Mouse (Mus musculus) hindbrain, embryonic 13.5 days (tissue): ENCODE results near the gene Cdk19. TPM values are rescaled to one million over a fixed set of nuclear protein-coding genes. Genes with fewer than 3 reads are reported as not detected.

Experiments
- ATAC-seq: fragments of 200-750 bp; cut with Nextera tagmentation; 2 replicates; pipeline ENCODE4 v1.8.0; 2017; ENCODE audit warnings: moderate TSS enrichment; ENCODE audit not compliant: low FRiP score
- H3K27ac ChIP-seq: fragments of 300-500 bp; sonication (generic); 2 replicates; pipeline ENCODE4 v1.5.1; 2015; ENCODE audit warnings: inconsistent platforms, mild to moderate bottlenecking, moderate library complexity
- H3K27me3 ChIP-seq: fragments of 300-500 bp; sonication (generic); 2 replicates; pipeline ENCODE4 v1.6.1; 2015; ENCODE audit warnings: mild to moderate bottlenecking, inconsistent platforms
- H3K36me3 ChIP-seq: fragments of 300-500 bp; sonication (generic); 2 replicates; pipeline ENCODE4 v1.6.1; 2015; ENCODE audit warnings: mild to moderate bottlenecking, inconsistent platforms
- H3K4me1 ChIP-seq: fragments of 300-500 bp; sonication (generic); replicated peaks from 2 replicates; pipeline ENCODE4 v1.6.1; 2015; ENCODE audit warnings: inconsistent platforms
- H3K4me2 ChIP-seq: fragments of 300-500 bp; sonication (generic); 2 replicates; pipeline ENCODE4 v1.6.1; 2015; ENCODE audit warnings: inconsistent platforms, mild to moderate bottlenecking, moderate library complexity
- H3K4me3 ChIP-seq: fragments of 300-500 bp; sonication (generic); 2 replicates; pipeline ENCODE4 v1.5.1; 2015; ENCODE audit warnings: mild to moderate bottlenecking, inconsistent platforms
- H3K9ac ChIP-seq: fragments of 300-500 bp; sonication (generic); 2 replicates; pipeline ENCODE4 v1.6.1; 2015; ENCODE audit warnings: mild to moderate bottlenecking, inconsistent platforms
- H3K9me3 ChIP-seq: fragments of 300-500 bp; sonication (generic); 2 replicates; pipeline ENCODE4 v1.6.1; 2016; ENCODE audit warnings: inconsistent platforms
- whole genome bisulfite sequencing: fragments of 180-500 bp; shearing (Covaris S2); methylation state at CpG from one replicate; pipeline ENCODE4 v1.1.7; 2015; 5-methylcytosine and 5-hydroxymethylcytosine counted together
- polyA plus RNA-seq: library from polyadenylated mRNA; unstranded; fragments of >200 nt; fragmentation: Nextera tagmentation; extraction: Ambion mirVana; gene quantifications from 2 replicates; pipeline ENCODE4 v1.2.1, GENCODE M21; 2015

The Cdk19 gene
- polyA plus RNA-seq, 1 experiment from 2014 or later: 12.7 TPM

DNA sequence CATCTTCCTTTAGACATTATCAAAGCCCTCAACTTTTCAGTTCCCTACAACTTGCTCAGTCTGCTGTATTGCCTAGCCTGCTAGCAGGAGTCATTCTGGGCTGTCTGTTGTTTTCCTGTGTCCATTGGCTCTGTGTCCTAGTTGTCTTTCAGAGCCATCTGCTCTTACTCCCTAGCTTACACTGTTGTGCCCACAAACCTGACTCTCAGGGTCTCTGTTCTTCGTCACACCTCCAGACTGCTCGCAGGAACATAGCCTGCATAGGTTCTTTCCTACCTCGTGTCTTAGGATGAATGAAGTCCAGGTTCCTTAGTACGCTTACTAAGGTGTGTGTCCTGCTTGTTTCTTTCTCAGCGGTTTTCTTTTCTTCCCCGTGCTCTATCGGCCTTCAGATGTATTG is 35.5 kb downstream of the Cdk19 start:
- H3K9ac ChIP-seq: no peak overlapping the region
- H3K4me1 ChIP-seq: peaks cover 30% of the 10 kb centered on the region
- no peak overlapping the region for H3K27ac ChIP-seq
- H3K27me3 ChIP-seq: no peaks in the 10 kb centered on the region
- H3K4me3 ChIP-seq: no peak overlapping the region
- ATAC-seq: no peak
- H3K36me3 ChIP-seq: no peaks in the 10 kb centered on the region
- no peak overlapping the region for H3K4me2 ChIP-seq
- H3K9me3 ChIP-seq: no peaks in the 10 kb centered on the region
- WGBS: 91% methylated on average over 7 of the region's 7 CpGs

DNA sequence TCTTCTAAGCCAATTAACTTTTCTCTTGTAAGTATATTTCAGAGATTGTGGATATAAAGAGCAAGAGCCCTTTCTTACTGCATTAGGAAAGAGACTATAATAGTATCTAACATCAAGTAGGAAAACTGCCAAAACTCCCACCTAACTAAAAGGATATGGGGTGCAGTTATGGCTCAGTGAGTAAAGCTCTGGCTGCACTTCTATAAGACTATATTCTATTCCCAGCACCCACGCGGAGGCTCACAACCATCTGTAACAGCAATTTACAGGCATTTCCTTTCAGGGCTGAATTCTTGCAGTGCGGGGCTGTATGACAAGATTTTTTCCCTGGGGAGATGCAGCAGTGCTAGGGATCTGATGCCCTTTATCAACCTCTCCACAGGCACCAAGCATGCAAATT is 36.9 kb downstream of the Cdk19 start:
- no peak for ATAC-seq
- Histone ChIP-seq H3K9ac (no peak overlapping the region), H3K27ac (no peak overlapping the region), H3K4me2 (no peak overlapping the region), H3K4me3 (no peak overlapping the region), H3K36me3 (no peaks in the 10 kb centered on the region), H3K27me3 (no peaks in the 10 kb centered on the region), H3K4me1 (peaks cover 29% of the 10 kb centered on the region), H3K9me3 (no peaks in the 10 kb centered on the region)
- WGBS: 60% methylated on average over 3 of the region's 3 CpGs

DNA sequence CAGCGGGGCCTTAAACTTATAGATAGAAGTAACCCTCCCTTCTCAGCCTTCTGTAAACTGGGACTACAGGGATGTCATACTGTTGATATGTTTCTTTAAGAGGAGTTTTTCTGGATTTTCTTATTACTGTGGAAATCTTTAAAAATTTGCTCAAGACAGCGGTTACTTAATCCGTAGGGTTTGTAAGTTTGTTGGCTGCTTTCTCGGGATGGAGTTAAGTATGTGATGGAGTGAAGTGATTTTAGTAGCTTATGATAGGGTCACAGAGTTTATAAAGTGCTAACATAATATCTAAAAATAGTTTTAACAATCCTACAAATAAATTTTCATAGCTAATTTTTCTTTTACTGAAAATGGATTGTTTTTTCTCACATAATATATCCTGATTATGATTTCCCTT is 38.9 kb downstream of the Cdk19 start:
- Histone ChIP-seq H3K9me3 (no peaks in the 10 kb centered on the region), H3K4me1 (peaks cover 15% of the 10 kb centered on the region; the same call in 1 of the 2 replicates), H3K9ac (no peak overlapping the region), H3K4me3 (no peak overlapping the region), H3K36me3 (no peaks in the 10 kb centered on the region), H3K4me2 (no peak overlapping the region), H3K27me3 (no peaks in the 10 kb centered on the region), H3K27ac (no peak overlapping the region)
- no peak for ATAC-seq
- 95% methylated on average over 4 of the region's 4 CpGs for WGBS

DNA sequence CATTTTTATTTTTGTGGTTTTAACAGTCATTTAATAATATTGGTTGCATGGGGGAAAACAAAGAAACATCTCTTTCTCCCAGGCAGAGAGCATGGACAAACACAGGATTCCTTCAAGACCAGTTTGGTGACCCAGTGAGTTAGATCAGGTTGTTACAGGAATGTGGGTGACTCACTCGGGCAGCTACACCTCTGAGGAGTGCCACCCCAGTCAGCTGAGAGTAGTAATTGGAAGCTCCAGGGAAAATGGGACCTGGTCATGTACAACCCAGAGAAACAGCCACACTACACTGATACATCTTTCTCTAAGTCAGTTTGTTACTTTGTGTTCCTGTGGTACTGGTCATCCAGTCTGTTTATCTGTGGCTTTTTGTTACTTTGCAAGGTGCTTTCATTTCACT is 40.3 kb downstream of the Cdk19 start:
- WGBS: 73% methylated on average over 1 of the region's 1 CpGs

DNA sequence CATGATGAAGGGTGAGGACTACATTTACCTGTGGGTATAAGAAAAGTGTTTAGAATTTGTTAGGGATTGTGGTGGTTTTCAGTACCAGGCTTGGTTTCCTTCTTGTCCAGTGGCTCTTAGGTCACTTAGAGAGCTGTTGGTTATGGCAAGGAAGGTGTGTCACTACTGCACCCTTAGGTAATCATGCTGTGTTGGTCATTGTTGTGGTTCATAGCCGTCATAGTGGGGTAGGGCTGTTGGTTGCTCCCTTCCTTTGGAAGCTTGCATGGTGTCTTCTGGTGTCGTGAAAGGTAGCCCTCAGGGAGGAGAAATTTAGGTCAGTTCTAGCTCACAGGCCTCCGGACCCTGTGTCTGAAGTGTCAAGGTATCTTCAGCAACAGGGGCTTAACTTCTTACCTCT is 46.0 kb downstream of the Cdk19 start:
- no peaks in the 10 kb centered on the region for H3K9me3 ChIP-seq
- no peaks in the 10 kb centered on the region for H3K27me3 ChIP-seq
- ATAC-seq: no peak
- no peak overlapping the region for H3K27ac ChIP-seq
- H3K4me1 ChIP-seq: 0 out of 2 replicates have a peak, but pooled peaks cover 5% of the 10 kb centered on the region
- H3K4me2 ChIP-seq: no peak overlapping the region
- no peak overlapping the region for H3K9ac ChIP-seq
- H3K36me3 ChIP-seq: no peaks in the 10 kb centered on the region
- 94% methylated on average over 3 of the region's 3 CpGs for WGBS
- no peak overlapping the region for H3K4me3 ChIP-seq

More for the DNA sequence above, 40.3 kb downstream of the Cdk19 start:
- Histone ChIP-seq H3K4me1 (peaks cover 15% of the 10 kb centered on the region; the same call in 1 of the 2 replicates), H3K9ac (no peak overlapping the region), H3K27me3 (no peaks in the 10 kb centered on the region), H3K4me3 (no peak overlapping the region), H3K36me3 (no peaks in the 10 kb centered on the region), H3K9me3 (no peaks in the 10 kb centered on the region), H3K27ac (no peak overlapping the region), H3K4me2 (no peak overlapping the region)
- ATAC-seq: no peak

DNA sequence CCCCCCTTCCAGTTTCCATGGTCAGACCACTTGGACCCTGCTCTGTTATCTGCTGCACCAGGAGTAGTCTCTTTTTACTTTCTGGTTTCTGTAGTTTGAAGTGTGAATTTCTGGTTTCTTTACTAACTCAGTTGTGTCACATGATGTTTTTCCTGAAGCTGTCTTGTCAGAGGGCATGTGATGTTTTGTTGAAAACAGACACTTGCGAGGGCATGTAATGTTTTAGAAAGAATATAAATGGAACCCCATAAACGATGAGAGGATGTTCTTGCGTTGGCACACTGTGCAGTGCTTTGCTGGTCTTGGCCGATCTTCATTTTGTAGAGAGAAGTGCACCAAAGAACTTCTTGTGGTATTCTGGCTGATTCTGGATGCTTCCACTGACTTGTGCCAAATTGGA is 46.8 kb downstream of the Cdk19 start:
- Histone ChIP-seq H3K4me1 (no peaks in the 10 kb centered on the region), H3K9me3 (no peaks in the 10 kb centered on the region), H3K27me3 (no peaks in the 10 kb centered on the region), H3K9ac (no peak overlapping the region), H3K36me3 (no peaks in the 10 kb centered on the region), H3K27ac (no peak overlapping the region), H3K4me2 (no peak overlapping the region), H3K4me3 (no peak overlapping the region)
- no peak for ATAC-seq
- 98% methylated on average over 4 of the region's 4 CpGs for WGBS

DNA sequence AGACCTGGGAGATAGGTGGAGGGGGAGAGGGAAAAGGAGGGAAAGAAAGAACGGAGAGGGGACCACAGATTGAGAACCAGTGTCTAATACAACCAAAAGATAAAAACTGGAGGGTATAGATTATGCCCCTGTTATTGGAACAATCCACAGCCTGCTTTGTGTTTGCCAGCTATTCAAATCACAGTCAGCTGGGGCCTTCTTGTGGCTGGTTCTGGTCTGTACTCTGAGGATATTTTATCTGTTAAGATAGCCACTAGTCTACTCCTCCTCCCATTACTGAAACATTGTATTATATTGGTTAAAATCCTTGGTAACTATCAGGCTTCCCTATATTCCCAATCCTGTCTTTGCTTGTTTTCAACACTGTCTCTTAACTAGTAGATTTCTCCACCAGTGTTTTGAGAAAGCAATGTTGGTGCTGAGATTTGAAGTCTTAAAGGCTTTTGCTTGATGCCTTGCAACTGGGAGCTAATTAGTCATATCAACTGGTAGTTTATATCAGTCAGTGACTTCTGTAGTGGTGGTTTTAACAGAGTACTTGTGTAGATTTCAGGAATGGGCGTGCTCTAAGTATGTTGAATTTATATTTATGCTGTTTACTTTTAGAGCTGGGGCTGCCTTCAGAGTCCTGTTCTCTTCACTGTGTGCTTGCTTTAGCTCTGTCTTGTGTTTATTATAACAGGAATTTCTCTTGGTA is 54.2 kb downstream of the Cdk19 start:
- H3K4me3 ChIP-seq: no peak overlapping the region
- H3K27me3 ChIP-seq: no peaks in the 10 kb centered on the region
- no peak overlapping the region for H3K27ac ChIP-seq
- H3K9ac ChIP-seq: no peak overlapping the region
- no peak for ATAC-seq
- no peaks in the 10 kb centered on the region for H3K4me1 ChIP-seq
- peaks cover 6% of the 10 kb centered on the region for H3K36me3 ChIP-seq
- WGBS: 83% methylated on average over 2 of the region's 2 CpGs
- no peak overlapping the region for H3K4me2 ChIP-seq
- H3K9me3 ChIP-seq: no peaks in the 10 kb centered on the region

DNA sequence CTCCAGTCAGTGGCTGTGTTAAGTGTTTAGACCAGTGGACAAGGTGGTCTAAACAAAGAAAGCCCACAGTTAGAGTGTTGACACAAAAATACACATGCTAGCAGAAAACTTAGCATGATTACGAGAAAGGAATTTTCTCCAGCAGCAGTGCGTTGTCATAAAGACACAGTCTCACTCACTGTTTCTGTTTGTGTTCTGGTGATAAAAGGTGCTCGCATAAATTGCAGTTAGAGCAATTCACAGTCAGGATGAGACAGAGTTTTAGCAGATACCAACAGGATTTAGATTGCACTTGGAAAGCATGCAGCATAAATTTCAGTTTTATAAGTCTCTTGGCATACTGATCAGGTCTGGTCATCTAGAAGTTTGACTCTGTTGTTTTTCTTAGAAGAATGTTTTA is 59.5 kb downstream of the Cdk19 start:
- H3K4me3 ChIP-seq: no peak overlapping the region
- 0 out of 2 replicates have a peak overlapping the region, but pooled peaks have one; percentile 40 for H3K27ac ChIP-seq
- H3K4me2 ChIP-seq: no peak overlapping the region
- 88% methylated on average over 3 of the region's 3 CpGs for WGBS
- no peak overlapping the region for H3K9ac ChIP-seq
- H3K9me3 ChIP-seq: no peaks in the 10 kb centered on the region
- H3K36me3 ChIP-seq: peaks cover 10% of the 10 kb centered on the region
- no peaks in the 10 kb centered on the region for H3K4me1 ChIP-seq
- H3K27me3 ChIP-seq: no peaks in the 10 kb centered on the region
- ATAC-seq: no peak

DNA sequence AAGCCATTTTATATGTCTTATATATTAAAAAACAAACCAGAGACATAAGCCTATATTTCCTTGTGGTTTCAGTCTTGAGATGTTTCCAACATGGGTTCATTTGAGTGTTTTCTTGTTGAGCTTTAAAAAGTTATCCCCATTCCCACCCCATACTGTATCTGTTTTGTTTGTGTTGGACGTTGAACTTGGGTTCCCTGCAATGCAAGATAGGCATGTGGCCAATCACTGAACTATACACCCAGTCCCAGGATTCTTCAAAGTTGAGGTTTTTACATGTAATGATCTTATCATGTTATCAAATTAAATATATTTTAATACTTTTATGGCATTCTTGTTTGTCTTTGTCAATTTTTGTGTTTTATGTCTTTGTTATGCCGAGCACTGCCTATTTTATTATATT is 60.0 kb downstream of the Cdk19 start:
- ATAC-seq: no peak
- H3K4me3 ChIP-seq: no peak overlapping the region
- H3K4me2 ChIP-seq: no peak overlapping the region
- no peaks in the 10 kb centered on the region for H3K4me1 ChIP-seq
- H3K36me3 ChIP-seq: peaks cover 10% of the 10 kb centered on the region
- H3K9ac ChIP-seq: no peak overlapping the region
- H3K27ac ChIP-seq: no peak overlapping the region
- H3K9me3 ChIP-seq: no peaks in the 10 kb centered on the region
- 84% methylated on average over 2 of the region's 2 CpGs for WGBS
- H3K27me3 ChIP-seq: no peaks in the 10 kb centered on the region

DNA sequence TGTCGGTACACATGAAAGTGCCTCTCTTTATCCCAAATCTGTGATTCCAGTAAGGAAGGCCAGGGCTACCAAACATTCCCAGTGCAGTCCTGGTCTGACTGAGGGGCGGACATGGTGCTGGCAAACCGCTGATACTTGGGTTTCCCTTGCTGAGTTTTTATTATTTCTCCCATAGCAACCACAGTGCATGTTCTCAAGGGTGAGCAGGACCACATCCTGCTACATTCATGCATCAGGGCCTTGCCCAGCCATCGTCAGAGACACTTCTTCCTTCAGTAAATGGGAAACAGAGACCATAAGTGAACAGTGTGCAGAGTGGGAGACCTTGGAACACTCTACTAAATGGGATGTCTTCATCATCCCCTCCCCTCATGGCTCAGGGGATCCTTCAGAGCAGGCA is 60.9 kb downstream of the Cdk19 start:
- peaks cover 10% of the 10 kb centered on the region for H3K36me3 ChIP-seq
- no peak overlapping the region for H3K4me2 ChIP-seq
- H3K27ac ChIP-seq: no peak overlapping the region
- H3K4me3 ChIP-seq: no peak overlapping the region
- H3K9me3 ChIP-seq: no peaks in the 10 kb centered on the region
- H3K9ac ChIP-seq: no peak overlapping the region
- no peaks in the 10 kb centered on the region for H3K4me1 ChIP-seq
- H3K27me3 ChIP-seq: no peaks in the 10 kb centered on the region
- ATAC-seq: no peak
- 82% methylated on average over 4 of the region's 4 CpGs for whole genome bisulfite sequencing

DNA sequence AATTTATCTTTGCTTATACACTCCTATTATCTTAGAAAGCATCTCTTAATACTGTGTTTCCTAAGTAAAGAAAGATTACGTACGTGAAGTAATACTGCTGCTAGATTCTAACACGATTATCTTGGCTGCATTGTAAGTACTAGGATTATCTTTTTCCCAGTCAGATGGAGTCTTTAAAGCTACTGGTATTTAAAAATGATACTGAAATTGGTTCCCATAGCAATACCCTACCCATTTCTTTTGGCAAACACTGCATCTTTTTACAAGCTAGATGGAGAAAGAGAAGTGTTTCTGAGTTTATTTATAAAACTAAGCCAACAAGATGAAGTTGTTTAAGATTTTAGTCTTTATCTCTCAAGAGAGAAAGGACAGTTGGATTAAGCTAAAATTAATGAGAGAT is 67.3 kb downstream of the Cdk19 start:
- H3K9me3 ChIP-seq: no peaks in the 10 kb centered on the region
- no peak overlapping the region for H3K9ac ChIP-seq
- H3K4me1 ChIP-seq: no peaks in the 10 kb centered on the region
- no peak overlapping the region for H3K4me3 ChIP-seq
- H3K36me3 ChIP-seq: no peaks in the 10 kb centered on the region
- H3K27ac ChIP-seq: no peak overlapping the region
- 82% methylated on average over 3 of the region's 3 CpGs for whole genome bisulfite sequencing
- no peak overlapping the region for H3K4me2 ChIP-seq
- ATAC-seq: no peak
- H3K27me3 ChIP-seq: no peaks in the 10 kb centered on the region

DNA sequence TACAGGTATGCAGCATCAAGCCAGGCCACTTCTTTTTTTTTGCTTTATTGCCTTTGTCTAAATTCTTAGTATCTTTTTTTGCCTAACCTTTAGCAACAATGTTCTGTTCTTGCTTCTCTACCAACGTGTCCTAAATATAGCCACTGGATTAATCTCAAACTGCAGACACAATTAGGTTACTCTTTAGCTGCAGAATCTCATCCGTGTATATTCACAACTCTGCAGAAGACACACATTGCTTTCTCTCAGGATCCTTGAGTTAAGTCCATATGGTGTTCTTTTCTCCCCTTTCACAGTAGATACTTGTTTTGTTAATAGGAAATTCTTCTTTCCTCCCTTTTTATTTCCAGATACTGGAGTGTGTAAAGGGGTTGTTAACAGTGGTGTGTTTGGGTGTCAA is 70.0 kb downstream of the Cdk19 start:
- WGBS: 96% methylated on average over 2 of the region's 2 CpGs
- H3K36me3 ChIP-seq: 0 out of 2 replicates have a peak, but pooled peaks cover 4% of the 10 kb centered on the region
- no peak overlapping the region for H3K27ac ChIP-seq
- H3K4me2 ChIP-seq: no peak overlapping the region
- H3K4me1 ChIP-seq: no peaks in the 10 kb centered on the region
- H3K4me3 ChIP-seq: no peak overlapping the region
- ATAC-seq: no peak
- no peaks in the 10 kb centered on the region for H3K27me3 ChIP-seq
- no peaks in the 10 kb centered on the region for H3K9me3 ChIP-seq
- no peak overlapping the region for H3K9ac ChIP-seq

DNA sequence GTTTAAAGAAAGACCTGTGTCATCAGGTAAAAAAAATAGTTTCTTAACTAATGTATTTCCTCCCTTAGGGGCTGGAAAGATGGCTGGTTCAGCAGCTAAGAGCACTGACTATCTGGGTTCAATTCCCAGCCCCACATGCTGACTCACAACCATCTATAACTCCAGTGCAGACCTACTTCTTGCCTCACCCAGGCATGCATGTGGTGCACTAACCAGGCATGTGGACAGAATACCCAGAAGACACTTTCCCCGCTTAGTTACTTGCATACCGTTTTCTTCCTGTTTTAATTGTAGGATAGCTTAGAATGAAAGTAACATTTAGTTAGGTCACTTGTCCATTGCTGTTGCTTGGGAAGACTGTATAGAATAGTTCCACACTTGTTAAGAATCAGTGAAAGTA is 72.0 kb downstream of the Cdk19 start:
- H3K27me3 ChIP-seq: no peaks in the 10 kb centered on the region
- 95% methylated on average over 2 of the region's 2 CpGs for WGBS
- H3K4me2 ChIP-seq: no peak overlapping the region
- no peak overlapping the region for H3K27ac ChIP-seq
- no peaks in the 10 kb centered on the region for H3K9me3 ChIP-seq
- no peak overlapping the region for H3K4me3 ChIP-seq
- no peaks in the 10 kb centered on the region for H3K4me1 ChIP-seq
- H3K9ac ChIP-seq: no peak overlapping the region
- no peak for ATAC-seq
- 0 out of 2 replicates have a peak, but pooled peaks cover 4% of the 10 kb centered on the region for H3K36me3 ChIP-seq
